Mouse (Mus musculus) heart, postnatal 0 days (tissue): Measurements from ENCODE around the gene Bckdhb.

ENCODE experiments used
- CTCF ChIP-seq: IDR thresholded peaks from 2 replicates; pipeline ENCODE4 v1.5.1; 2016; ENCODE audit warnings: antibody characterized with exemption, control low read depth, low read depth
- EP300 ChIP-seq: IDR thresholded peaks from 2 replicates; pipeline ENCODE4 v1.6.1; 2016; ENCODE audit warnings: antibody characterized with exemption, low read depth

- TF ChIP-seq CTCF = no peak
- TF ChIP-seq EP300 = no peak
These were observed 44.4 kb downstream of the Bckdhb start for GRCm38 (mm10) chr9:83969326-83969725.
